Mouse (Mus musculus): ENCODE results near the gene Hltf. TPM values are rescaled to one million over a fixed set of nuclear protein-coding genes. Genes with fewer than 3 reads are reported as not detected.

Hltf gene
- polyA plus RNA-seq, 1 experiment: 7.8 TPM

- Histone ChIP-seq H3K4me1 (ENCODE audit: control insufficient read depth, insufficient read depth, insufficient read length, low read length) (peaks cover 22% of the 10 kb centered on the region), H3K27ac (replicated peaks; ENCODE audit: low read depth, low read length) (peak overlapping the region; percentile 52), H3K4me3 (ENCODE audit: insufficient read depth, low read depth, low read length) (no peak overlapping the region)
Observed at GRCm38 (mm10) chr3:20129491-20129890, 71.9 kb downstream of the Hltf start.

- peak overlapping the region; percentile 79 for H3K27ac ChIP-seq (replicated peaks; ENCODE audit: low read depth, low read length)
- peaks cover 23% of the 10 kb centered on the region for H3K4me1 ChIP-seq (ENCODE audit: control insufficient read depth, insufficient read depth, insufficient read length, low read length)
- no peak overlapping the region for H3K4me3 ChIP-seq (ENCODE audit: insufficient read depth, low read depth, low read length)
Observed at GRCm38 (mm10) chr3:20130456-20131349, 73.1 kb downstream of the Hltf start.

GRCm38 (mm10) chr3:20131350-20131720 is 73.7 kb downstream of the Hltf start:
- Histone ChIP-seq H3K4me1 (ENCODE audit: control insufficient read depth, insufficient read depth, insufficient read length, low read length) (peaks cover 23% of the 10 kb centered on the region), H3K4me3 (ENCODE audit: insufficient read depth, low read depth, low read length) (no peak overlapping the region)

GRCm38 (mm10) chr3:20132731-20133130 is 75.1 kb downstream of the Hltf start:
- Histone ChIP-seq H3K27ac (replicated peaks; ENCODE audit: low read depth, low read length) (0 out of 2 replicates have a peak overlapping the region, but pooled peaks have one; percentile 28), H3K4me1 (ENCODE audit: control insufficient read depth, insufficient read depth, insufficient read length, low read length) (peaks cover 23% of the 10 kb centered on the region), H3K4me3 (ENCODE audit: insufficient read depth, low read depth, low read length) (no peak overlapping the region)

More at GRCm38 (mm10) chr3:20131350-20131720, 73.7 kb downstream of the Hltf start:
- peak overlapping the region; percentile 79 for H3K27ac ChIP-seq (replicated peaks; ENCODE audit: low read depth, low read length)

- Histone ChIP-seq H3K27ac (replicated peaks; ENCODE audit: low read depth, low read length) (peak overlapping the region; percentile 28; the same call in 1 of the 2 replicates), H3K4me3 (ENCODE audit: insufficient read depth, low read depth, low read length) (no peak overlapping the region), H3K4me1 (ENCODE audit: control insufficient read depth, insufficient read depth, insufficient read length, low read length) (peaks cover 23% of the 10 kb centered on the region)
Observed at GRCm38 (mm10) chr3:20133745-20134144, 76.1 kb downstream of the Hltf start.

- H3K4me1 ChIP-seq (ENCODE audit: control insufficient read depth, insufficient read depth, insufficient read length, low read length): peaks cover 23% of the 10 kb centered on the region
- H3K27ac ChIP-seq (replicated peaks; ENCODE audit: low read depth, low read length): peak overlapping the region; percentile 69
Observed at GRCm38 (mm10) chr3:20134545-20134944, 76.9 kb downstream of the Hltf start.

GRCm38 (mm10) chr3:20136868-20137581 is 79.4 kb downstream of the Hltf start:
- H3K4me1 ChIP-seq (ENCODE audit: control insufficient read depth, insufficient read depth, insufficient read length, low read length): peaks cover 9% of the 10 kb centered on the region
- H3K4me3 ChIP-seq (ENCODE audit: insufficient read depth, low read depth, low read length): no peak overlapping the region
- no peak overlapping the region for H3K27ac ChIP-seq (replicated peaks; ENCODE audit: low read depth, low read length)

More at GRCm38 (mm10) chr3:20134545-20134944, 76.9 kb downstream of the Hltf start:
- no peak overlapping the region for H3K4me3 ChIP-seq (ENCODE audit: insufficient read depth, low read depth, low read length)

GRCm38 (mm10) chr3:20141240-20141639 is 83.6 kb downstream of the Hltf start:
- no peak overlapping the region for H3K27ac ChIP-seq (replicated peaks; ENCODE audit: low read depth, low read length)
- no peak overlapping the region for H3K4me3 ChIP-seq (ENCODE audit: insufficient read depth, low read depth, low read length)
- H3K4me1 ChIP-seq (ENCODE audit: control insufficient read depth, insufficient read depth, insufficient read length, low read length): peaks cover 2% of the 10 kb centered on the region; the same call in 1 of the 2 replicates

GRCm38 (mm10) chr3:20141679-20142078 is 84.1 kb downstream of the Hltf start:
- Histone ChIP-seq H3K4me1 (ENCODE audit: control insufficient read depth, insufficient read depth, insufficient read length, low read length) (peaks cover 2% of the 10 kb centered on the region; the same call in 1 of the 2 replicates), H3K4me3 (ENCODE audit: insufficient read depth, low read depth, low read length) (no peak overlapping the region), H3K27ac (replicated peaks; ENCODE audit: low read depth, low read length) (no peak overlapping the region)

- H3K27ac ChIP-seq (replicated peaks; ENCODE audit: low read depth, low read length): no peak overlapping the region
- H3K4me1 ChIP-seq (ENCODE audit: control insufficient read depth, insufficient read depth, insufficient read length, low read length): peaks cover 2% of the 10 kb centered on the region; the same call in 1 of the 2 replicates
Observed at GRCm38 (mm10) chr3:20142101-20142500, 84.5 kb downstream of the Hltf start.

GRCm38 (mm10) chr3:20142576-20142975 is 85.0 kb downstream of the Hltf start:
- Histone ChIP-seq H3K4me1 (ENCODE audit: control insufficient read depth, insufficient read depth, insufficient read length, low read length) (peaks cover 2% of the 10 kb centered on the region; the same call in 1 of the 2 replicates), H3K27ac (replicated peaks; ENCODE audit: low read depth, low read length) (no peak overlapping the region), H3K4me3 (ENCODE audit: insufficient read depth, low read depth, low read length) (no peak overlapping the region)

More at GRCm38 (mm10) chr3:20142101-20142500, 84.5 kb downstream of the Hltf start:
- H3K4me3 ChIP-seq (ENCODE audit: insufficient read depth, low read depth, low read length): no peak overlapping the region

GRCm38 (mm10) chr3:20143726-20144125 is 86.1 kb downstream of the Hltf start:
- Histone ChIP-seq H3K4me1 (ENCODE audit: control insufficient read depth, insufficient read depth, insufficient read length, low read length) (peaks cover 2% of the 10 kb centered on the region; the same call in 1 of the 2 replicates), H3K27ac (replicated peaks; ENCODE audit: low read depth, low read length) (no peak overlapping the region), H3K4me3 (ENCODE audit: insufficient read depth, low read depth, low read length) (no peak overlapping the region)

- H3K27ac ChIP-seq (replicated peaks; ENCODE audit: low read depth, low read length): no peak overlapping the region
- H3K4me3 ChIP-seq (ENCODE audit: insufficient read depth, low read depth, low read length): no peak overlapping the region
- peaks cover 2% of the 10 kb centered on the region; the same call in 1 of the 2 replicates for H3K4me1 ChIP-seq (ENCODE audit: control insufficient read depth, insufficient read depth, insufficient read length, low read length)
Observed at GRCm38 (mm10) chr3:20144401-20144800, 86.8 kb downstream of the Hltf start.

GRCm38 (mm10) chr3:20145696-20146113 is 88.1 kb downstream of the Hltf start:
- Histone ChIP-seq H3K4me1 (ENCODE audit: control insufficient read depth, insufficient read depth, insufficient read length, low read length) (peaks cover 2% of the 10 kb centered on the region; the same call in 1 of the 2 replicates), H3K27ac (replicated peaks; ENCODE audit: low read depth, low read length) (no peak overlapping the region), H3K4me3 (ENCODE audit: insufficient read depth, low read depth, low read length) (no peak overlapping the region)

GRCm38 (mm10) chr3:20146884-20147395 is 89.3 kb downstream of the Hltf start:
- H3K27ac ChIP-seq (replicated peaks; ENCODE audit: low read depth, low read length): no peak overlapping the region
- H3K4me3 ChIP-seq (ENCODE audit: insufficient read depth, low read depth, low read length): no peak overlapping the region
- peaks cover 2% of the 10 kb centered on the region; the same call in 1 of the 2 replicates for H3K4me1 ChIP-seq (ENCODE audit: control insufficient read depth, insufficient read depth, insufficient read length, low read length)
